Mouse (Mus musculus): ENCODE data around the gene C2cd5.

- TF ChIP-seq CTCF (IDR thresholded peaks at IDR 0.05; ENCODE audit: extremely low read depth, insufficient read depth, low read length) = no peak
- no peak for TF ChIP-seq POLR2A (IDR thresholded peaks at IDR 0.05; ENCODE audit: extremely low read depth, insufficient read depth, low read length)
Measured at GRCm38 (mm10) chr6:143095126-143095525, 4.8 kb downstream of the C2cd5 start.
